Mouse (Mus musculus): ENCODE measurements at regions not wholly inside any gene's neighbourhood (a gene's known extent, or its start where the extent isn't known, plus 50 kb on each side); places are given as distances from the start of the nearest gene placed in this dataset.

DNA sequence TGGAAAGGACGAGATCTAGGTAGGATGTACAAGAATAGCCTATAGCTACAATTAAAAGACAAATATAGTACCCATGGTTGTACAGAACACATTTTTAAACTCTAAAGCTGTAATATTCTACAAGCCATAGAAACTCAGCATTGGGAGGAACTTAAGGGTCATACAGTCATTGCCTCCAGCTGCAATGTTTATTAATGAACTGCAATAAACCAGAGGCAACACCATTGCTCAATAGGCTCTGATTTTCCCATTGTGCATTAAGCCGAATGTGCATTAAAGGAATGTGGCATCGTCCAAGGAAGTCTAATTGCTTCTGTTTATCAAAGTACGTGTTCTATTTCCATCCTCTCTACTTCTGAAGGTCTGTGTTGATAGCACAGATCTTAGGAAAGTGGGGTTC lies 200.4 kb downstream of the Adamts15 start:
- no peak for ATAC-seq (replicated peaks)
- WGBS: 68% methylated on average over 4 of the region's 4 CpGs
- Histone ChIP-seq H3K9ac (no peak overlapping the region), H3K9me3 (no peaks in the 10 kb centered on the region), H3K4me1 (no peaks in the 10 kb centered on the region), H3K4me2 (no peak overlapping the region), H3K4me3 (no peak overlapping the region), H3K27ac (no peak overlapping the region), H3K27me3 (replicated peaks) (no peaks in the 10 kb centered on the region), H3K36me3 (replicated peaks) (no peaks in the 10 kb centered on the region)

DNA sequence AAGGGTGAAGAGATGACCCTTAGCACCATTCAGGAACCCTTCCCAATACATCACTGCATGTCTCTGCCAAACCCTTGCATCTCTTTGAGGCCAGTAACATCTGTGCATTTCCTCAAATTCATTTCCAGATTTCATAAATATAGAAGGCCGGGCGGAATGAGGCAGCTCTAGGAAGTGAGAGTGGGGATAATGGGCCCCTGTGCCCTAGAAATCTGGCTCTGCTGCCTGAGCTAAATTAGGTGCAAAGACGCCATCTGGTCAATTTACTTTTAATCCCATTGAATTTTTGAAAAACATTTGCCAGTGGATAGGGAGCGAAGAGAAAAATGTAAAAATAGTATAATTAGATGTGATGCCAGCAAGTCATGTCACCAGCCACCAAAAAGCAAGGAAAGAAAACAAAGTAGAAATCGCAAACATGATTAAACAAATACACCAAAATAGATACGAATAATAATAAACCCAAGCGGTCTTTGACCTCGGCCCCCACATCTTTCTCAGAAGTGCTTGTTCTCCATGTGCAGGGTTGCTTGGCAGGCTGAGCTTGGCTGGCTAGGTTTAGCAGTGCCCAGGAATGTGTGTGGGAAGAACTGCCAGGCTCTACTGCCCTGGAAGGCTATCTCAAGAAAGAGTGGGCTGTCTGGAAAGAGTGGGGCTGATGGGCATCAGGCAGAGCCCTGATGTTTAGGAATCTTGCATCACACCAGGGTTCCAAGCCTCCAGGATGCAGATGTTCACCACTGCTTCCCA lies 205.7 kb downstream of the Adamts15 start:
- H3K27me3 ChIP-seq (replicated peaks): no peaks in the 10 kb centered on the region
- H3K9ac ChIP-seq: no peak overlapping the region
- H3K4me2 ChIP-seq: no peak overlapping the region
- no peak overlapping the region for H3K27ac ChIP-seq
- H3K36me3 ChIP-seq (replicated peaks): no peaks in the 10 kb centered on the region
- H3K9me3 ChIP-seq: no peaks in the 10 kb centered on the region
- H3K4me1 ChIP-seq: no peaks in the 10 kb centered on the region
- no peak overlapping the region for H3K4me3 ChIP-seq
- no peak for ATAC-seq (replicated peaks)
- WGBS: 73% methylated on average over 8 of the region's 8 CpGs

DNA sequence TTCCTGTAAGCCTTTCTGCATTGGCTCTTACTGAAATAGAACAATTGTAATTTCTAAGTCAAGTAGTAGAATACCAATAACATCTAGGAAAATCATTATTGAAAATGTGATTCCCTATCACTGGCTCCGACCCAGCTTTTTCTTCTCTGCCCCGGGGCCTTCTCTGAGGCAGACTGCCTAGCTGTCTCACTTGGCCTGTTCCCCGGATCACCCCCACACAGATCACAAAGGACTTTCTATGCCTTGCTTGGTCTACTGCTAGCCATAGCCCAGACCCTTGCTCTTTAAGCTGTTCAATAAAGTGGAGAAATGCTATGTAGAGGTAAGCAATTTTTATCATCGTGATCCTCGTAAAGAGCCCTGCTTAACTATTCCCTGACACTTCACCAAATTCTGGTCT lies 212.1 kb downstream of the Adamts15 start:
- no peak overlapping the region for H3K9ac ChIP-seq
- no peak for ATAC-seq (replicated peaks)
- H3K27ac ChIP-seq: no peak overlapping the region
- H3K27me3 ChIP-seq (replicated peaks): no peaks in the 10 kb centered on the region
- H3K4me3 ChIP-seq: no peak overlapping the region
- H3K9me3 ChIP-seq: no peaks in the 10 kb centered on the region
- H3K36me3 ChIP-seq (replicated peaks): no peaks in the 10 kb centered on the region
- no peaks in the 10 kb centered on the region for H3K4me1 ChIP-seq
- 85% methylated on average over 5 of the region's 5 CpGs for WGBS
- H3K4me2 ChIP-seq: no peak overlapping the region

DNA sequence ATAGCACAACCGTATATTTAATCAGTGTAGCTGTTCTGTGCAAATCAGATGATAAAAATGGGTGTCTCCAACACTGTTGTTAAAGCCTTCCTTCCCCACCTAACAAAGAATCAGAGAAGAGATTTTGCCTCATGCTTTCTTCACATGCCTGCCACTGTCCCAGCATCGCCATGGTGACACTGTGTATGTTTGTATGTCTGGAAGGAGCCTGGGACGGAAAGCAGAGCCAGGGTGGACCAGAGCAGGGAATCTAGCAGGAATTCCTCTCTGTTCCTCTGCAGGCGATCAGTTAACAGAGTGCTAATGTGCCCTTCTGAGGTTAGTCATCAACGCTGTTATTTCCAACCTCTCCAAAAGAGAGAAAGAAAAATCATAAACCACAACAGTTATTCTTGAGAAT lies 222.4 kb downstream of the Adamts15 start:
- Histone ChIP-seq H3K27ac (no peak overlapping the region), H3K36me3 (replicated peaks) (no peaks in the 10 kb centered on the region), H3K4me2 (no peak overlapping the region), H3K4me1 (no peaks in the 10 kb centered on the region), H3K9ac (no peak overlapping the region), H3K4me3 (no peak overlapping the region), H3K9me3 (no peaks in the 10 kb centered on the region), H3K27me3 (replicated peaks) (no peaks in the 10 kb centered on the region)
- ATAC-seq (replicated peaks): no peak
- WGBS: 51% methylated on average over 5 of the region's 5 CpGs

DNA sequence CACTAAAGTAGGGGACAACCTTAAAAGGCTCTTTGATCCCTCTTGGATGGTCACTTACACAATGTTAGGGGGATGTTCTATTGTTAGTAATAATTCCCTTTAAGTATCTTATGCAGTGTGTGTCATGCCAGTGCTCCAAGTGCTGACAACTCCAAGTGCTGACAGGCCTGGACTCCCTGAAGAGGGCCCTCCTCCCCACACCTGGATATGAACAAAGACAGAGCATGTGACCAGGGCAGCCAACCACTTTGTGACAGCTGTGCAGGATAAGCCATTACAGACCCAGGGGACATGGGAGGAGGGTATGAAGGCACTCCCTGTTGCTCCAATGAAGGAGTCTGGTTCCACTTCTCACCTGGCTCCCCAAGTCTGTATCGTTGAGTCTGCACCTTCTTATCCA lies 224.7 kb downstream of the Adamts15 start:
- Histone ChIP-seq H3K36me3 (replicated peaks) (no peaks in the 10 kb centered on the region), H3K9me3 (no peaks in the 10 kb centered on the region), H3K4me3 (no peak overlapping the region), H3K4me1 (no peaks in the 10 kb centered on the region), H3K27me3 (replicated peaks) (no peaks in the 10 kb centered on the region), H3K4me2 (no peak overlapping the region), H3K9ac (no peak overlapping the region), H3K27ac (no peak overlapping the region)
- no peak for ATAC-seq (replicated peaks)
- WGBS: 94% methylated on average over 1 of the region's 1 CpGs

DNA sequence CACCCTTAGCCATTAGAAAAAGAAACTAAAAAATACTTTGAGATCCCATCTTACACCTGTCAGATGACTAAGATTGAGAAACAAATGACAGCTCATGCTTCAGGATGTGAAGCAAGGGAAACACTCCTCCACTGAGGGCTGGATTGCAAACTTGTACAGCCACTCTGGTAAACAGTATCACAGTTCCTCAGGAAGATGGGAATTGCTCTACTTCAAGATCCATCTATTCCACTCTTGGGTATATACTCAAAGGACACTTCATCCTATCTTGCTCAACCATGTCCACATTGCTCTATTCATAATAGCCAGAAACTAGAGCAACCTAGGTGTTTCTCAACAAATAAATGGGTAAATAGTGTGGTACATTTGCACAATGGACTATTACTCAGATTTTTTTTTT lies 241.2 kb downstream of the Snx19 start:
- H3K9ac ChIP-seq: no peak overlapping the region
- H3K36me3 ChIP-seq (replicated peaks): no peaks in the 10 kb centered on the region
- H3K4me2 ChIP-seq: no peak overlapping the region
- H3K4me1 ChIP-seq: no peaks in the 10 kb centered on the region
- no peak overlapping the region for H3K4me3 ChIP-seq
- no peak overlapping the region for H3K27ac ChIP-seq
- ATAC-seq (replicated peaks): no peak
- no peaks in the 10 kb centered on the region for H3K27me3 ChIP-seq (replicated peaks)
- H3K9me3 ChIP-seq: no peaks in the 10 kb centered on the region

DNA sequence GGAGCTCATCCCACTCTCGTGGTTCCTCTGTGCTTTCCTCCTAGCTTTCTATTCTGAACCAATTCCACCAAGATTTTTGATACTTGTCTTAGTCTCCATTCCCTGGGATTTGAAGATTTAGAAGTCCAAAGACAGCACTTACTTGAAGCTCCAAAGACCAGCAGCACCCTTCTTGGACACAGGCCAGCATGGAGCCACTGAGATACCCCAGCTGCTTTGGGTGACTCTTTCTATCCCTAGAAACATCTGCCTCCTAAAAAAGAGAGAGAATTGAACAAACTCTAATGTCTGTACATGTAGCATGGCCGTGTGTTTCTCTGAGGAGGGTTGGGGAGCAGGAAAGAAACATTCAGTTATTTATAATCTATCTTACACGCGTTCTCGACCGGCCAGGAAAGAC lies 235.5 kb downstream of the Snx19 start:
- no peaks in the 10 kb centered on the region for H3K27me3 ChIP-seq (replicated peaks)
- no peaks in the 10 kb centered on the region for H3K36me3 ChIP-seq (replicated peaks)
- H3K9ac ChIP-seq: no peak overlapping the region
- H3K4me1 ChIP-seq: no peaks in the 10 kb centered on the region
- no peak for ATAC-seq (replicated peaks)
- no peaks in the 10 kb centered on the region for H3K9me3 ChIP-seq
- no peak overlapping the region for H3K27ac ChIP-seq
- no peak overlapping the region for H3K4me2 ChIP-seq
- no peak overlapping the region for H3K4me3 ChIP-seq
- WGBS: 93% methylated on average over 6 of the region's 6 CpGs

DNA sequence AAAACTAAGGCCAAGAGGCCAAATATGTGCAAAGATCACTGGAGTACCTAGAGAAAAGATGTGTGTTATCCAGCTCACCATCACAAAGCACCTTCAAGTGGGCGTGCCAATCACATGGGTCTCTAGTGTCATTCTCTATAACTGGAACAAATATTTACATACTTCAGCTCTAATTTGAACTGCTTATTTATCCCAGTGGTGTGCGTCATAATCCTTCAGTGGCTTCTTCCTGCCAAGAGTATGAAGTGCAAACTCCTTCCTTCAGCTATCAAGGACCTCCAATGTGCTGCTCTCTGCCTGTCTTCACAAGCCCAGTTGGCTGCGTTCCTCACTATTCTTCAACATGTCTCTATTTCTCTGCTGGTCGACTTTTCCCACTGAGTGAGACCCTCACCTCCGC lies 227.1 kb downstream of the Snx19 start:
- Histone ChIP-seq H3K9ac (no peak overlapping the region), H3K4me1 (peaks cover 9% of the 10 kb centered on the region), H3K4me3 (no peak overlapping the region), H3K4me2 (no peak overlapping the region), H3K9me3 (no peaks in the 10 kb centered on the region), H3K27me3 (replicated peaks) (no peaks in the 10 kb centered on the region), H3K36me3 (replicated peaks) (no peaks in the 10 kb centered on the region), H3K27ac (no peak overlapping the region)
- no peak for ATAC-seq (replicated peaks)
- 92% methylated on average over 5 of the region's 5 CpGs for WGBS

DNA sequence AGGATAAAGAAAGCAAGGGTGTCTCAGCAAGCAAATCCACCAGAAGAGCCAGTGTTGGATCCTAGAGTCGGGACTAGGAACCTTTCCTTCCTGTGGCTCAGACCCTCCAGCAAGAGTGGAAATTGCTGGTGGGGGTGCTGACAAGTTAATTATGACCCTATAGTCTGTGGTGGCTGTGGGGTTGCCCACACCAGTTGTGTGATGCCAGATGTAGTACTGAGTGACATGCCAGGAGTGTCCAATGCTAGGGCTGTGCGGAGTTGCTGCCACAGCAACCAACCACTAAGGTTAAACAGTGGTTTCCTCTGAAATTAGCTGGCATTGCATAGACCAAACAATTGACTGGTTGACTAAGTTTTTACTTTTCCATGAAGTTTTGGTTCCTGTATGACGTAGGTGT lies 226.3 kb downstream of the Snx19 start:
- H3K27ac ChIP-seq: no peak overlapping the region
- no peak overlapping the region for H3K4me2 ChIP-seq
- H3K27me3 ChIP-seq (replicated peaks): no peaks in the 10 kb centered on the region
- H3K9me3 ChIP-seq: no peaks in the 10 kb centered on the region
- H3K36me3 ChIP-seq (replicated peaks): no peaks in the 10 kb centered on the region
- H3K4me3 ChIP-seq: no peak overlapping the region
- 87% methylated on average over 3 of the region's 3 CpGs for whole genome bisulfite sequencing
- ATAC-seq (replicated peaks): no peak
- H3K4me1 ChIP-seq: peaks cover 9% of the 10 kb centered on the region
- H3K9ac ChIP-seq: no peak overlapping the region

DNA sequence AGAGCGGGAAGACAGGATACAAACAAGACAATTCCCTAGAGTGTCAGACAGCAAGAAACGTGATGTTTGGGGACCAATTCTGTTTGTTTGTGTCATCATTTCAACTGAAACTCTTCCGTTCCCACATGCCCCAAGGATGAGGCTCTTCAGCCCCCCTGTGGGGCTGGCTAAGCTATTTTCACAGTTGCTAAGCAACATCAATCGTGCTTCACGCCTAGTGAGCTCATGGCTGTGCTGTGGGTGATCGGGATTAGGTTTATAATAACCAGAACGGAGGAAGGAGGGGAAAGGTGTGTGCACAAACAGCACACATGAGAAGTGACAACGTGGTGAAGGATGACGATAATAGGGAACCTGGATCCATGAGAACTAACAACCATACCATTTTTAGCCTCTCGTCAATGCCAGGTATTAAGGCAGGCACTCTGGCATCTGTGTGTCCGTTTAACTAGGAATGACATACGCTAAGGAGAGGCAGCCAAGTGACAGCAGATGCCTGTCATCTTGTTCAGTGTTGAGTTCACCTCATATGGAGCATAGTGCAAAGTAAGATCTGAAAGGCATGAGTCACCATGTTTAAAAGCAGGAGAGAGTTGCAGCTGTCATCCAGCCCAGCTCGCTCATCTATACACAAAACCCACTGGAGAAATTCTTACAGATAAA lies 222.6 kb downstream of the Snx19 start:
- H3K4me3 ChIP-seq: no peak overlapping the region
- peak; percentile 94 for ATAC-seq (replicated peaks)
- H3K27me3 ChIP-seq (replicated peaks): no peaks in the 10 kb centered on the region
- no peak overlapping the region for H3K9ac ChIP-seq
- H3K4me2 ChIP-seq: peak overlapping the region; percentile 20; the same call in 1 of the 2 replicates
- 41% methylated on average over 13 of the region's 13 CpGs for WGBS
- peaks cover 9% of the 10 kb centered on the region for H3K4me1 ChIP-seq
- no peaks in the 10 kb centered on the region for H3K36me3 ChIP-seq (replicated peaks)
- H3K9me3 ChIP-seq: no peaks in the 10 kb centered on the region
- peak overlapping the region; percentile 49 for H3K27ac ChIP-seq

DNA sequence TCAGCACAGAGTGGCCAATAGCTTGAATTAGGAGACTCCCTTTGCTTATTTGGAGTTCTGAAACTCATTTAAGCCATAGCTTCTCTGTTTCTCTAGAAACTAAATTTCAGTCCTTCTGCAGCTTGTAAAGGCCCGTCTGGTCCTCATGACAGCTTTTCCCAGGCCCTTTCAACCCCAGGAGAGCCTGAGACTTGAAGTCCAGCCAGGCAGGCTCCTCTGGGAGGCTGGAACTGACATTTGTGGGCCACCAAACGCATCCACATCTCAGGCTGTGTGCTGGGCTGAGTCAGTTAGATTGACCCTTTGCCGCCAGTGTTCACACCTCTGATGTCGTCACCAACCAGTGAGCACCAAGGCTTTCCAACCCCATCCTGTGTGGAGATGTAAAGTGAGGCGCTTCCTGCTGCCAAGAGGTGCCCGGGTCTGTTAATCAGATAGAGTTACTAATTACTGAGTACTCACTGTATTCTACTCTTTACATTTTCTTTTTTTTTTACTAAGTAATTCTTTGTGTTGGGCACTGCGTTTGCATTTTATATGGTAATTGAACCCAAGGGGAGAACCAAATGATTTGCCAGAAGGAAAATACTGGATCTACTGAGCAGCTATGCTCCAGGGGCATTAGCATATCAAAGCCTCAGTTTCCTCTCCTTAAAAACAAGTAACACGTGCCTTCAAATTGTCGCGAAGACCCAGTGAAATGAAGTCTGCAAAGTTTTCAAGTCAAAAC lies 207.0 kb downstream of the Snx19 start:
- no peak overlapping the region for H3K4me3 ChIP-seq
- no peak overlapping the region for H3K4me2 ChIP-seq
- peak overlapping the region; percentile 43; the same call in 1 of the 2 replicates for H3K27ac ChIP-seq
- H3K9me3 ChIP-seq: no peaks in the 10 kb centered on the region
- ATAC-seq (replicated peaks): peak; percentile 21; the same call in 1 of the 2 replicates
- no peak overlapping the region for H3K9ac ChIP-seq
- WGBS: 32% methylated on average over 10 of the region's 10 CpGs
- peaks cover 24% of the 10 kb centered on the region; the same call in 1 of the 2 replicates for H3K4me1 ChIP-seq
- no peaks in the 10 kb centered on the region for H3K36me3 ChIP-seq (replicated peaks)
- no peaks in the 10 kb centered on the region for H3K27me3 ChIP-seq (replicated peaks)

DNA sequence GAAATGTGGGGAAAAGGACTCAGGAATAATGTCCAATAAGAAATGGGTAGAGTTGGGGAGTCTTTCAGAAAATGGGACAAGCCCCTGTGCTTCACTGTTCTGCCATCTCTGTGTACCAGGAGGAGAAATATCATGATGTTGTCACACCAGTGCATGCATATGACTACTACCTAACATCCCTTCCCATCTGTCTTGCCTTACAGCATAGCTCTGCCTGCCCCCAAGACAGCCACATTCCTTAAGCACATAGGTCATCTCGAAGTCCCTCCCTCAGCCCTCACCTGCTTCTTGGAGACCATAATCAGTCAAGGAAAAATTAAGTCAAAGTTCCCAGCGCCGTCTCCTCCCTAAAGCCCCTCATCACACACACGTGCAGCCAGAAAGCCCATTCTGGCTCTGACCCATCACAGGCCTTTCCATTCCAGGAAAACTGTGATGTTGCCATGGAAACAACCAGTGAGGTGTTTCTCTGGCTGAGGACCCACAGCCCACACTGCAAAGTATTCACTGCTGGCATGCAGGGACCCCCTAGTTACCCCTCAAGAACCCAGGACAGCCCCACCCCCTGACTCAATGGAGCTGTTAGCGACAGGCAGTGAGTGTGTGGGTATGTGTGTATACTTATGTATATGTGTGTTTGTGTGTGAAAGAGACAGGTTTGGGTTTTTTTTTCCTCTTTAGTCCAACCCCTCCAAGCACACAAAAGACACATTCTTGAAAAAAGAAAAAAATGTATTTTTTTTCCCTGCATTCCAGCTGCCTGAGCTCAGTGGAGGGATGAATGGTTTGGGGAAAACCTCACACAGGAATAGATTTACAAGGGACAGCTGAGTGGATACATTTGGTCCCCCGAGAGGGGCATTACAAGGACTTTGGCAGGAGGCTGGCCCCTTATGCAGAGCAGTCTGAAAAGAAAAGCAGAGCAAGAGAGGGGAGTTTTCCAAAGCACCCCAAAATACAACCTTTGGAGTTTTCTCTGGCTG lies 205.5 kb downstream of the Snx19 start:
- Histone ChIP-seq H3K36me3 (replicated peaks) (no peaks in the 10 kb centered on the region), H3K4me3 (no peak overlapping the region), H3K27me3 (replicated peaks) (no peaks in the 10 kb centered on the region), H3K9ac (no peak overlapping the region), H3K27ac (peak overlapping the region; percentile 55), H3K4me1 (peaks cover 24% of the 10 kb centered on the region; the same call in 1 of the 2 replicates), H3K4me2 (no peak overlapping the region), H3K9me3 (no peaks in the 10 kb centered on the region)
- WGBS: 33% methylated on average over 6 of the region's 6 CpGs
- peak; percentile 85 for ATAC-seq (replicated peaks)
